ENCODE assay signal across 18 mouse cellular contexts in the genomic region with DNA sequence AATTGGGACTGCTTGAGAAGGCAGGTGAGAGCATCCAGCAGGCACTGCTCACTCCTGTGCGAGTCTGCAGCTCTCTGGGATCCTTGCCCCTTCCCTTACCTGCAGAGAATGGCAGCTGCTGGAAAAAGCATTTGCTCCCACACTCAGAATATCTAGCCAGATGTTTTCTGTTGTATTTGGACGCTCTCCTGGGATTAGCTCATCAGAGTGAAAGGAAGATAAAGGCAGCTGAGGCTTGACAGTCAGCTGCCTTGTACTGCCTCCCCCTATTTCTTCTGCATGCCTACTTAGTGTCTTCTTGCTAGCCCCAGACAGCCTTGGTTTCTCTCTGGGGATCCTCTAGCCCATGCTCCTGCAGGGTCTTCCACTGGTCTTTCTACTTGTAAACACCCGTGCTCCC. TPM values are rescaled to one million over a fixed set of nuclear protein-coding genes. Genes with fewer than 3 reads are reported as not detected.
DNase-seq lines count a peak whose midpoint lies in the region; ATAC-seq and TF ChIP-seq lines count a peak whose summit lies in the region.
"Had no signal": no experiment of that assay in that cellular context is flagged by ENCODE, and none has a peak within 500 bp of the region (broad histone marks: within the 10 kb centered on the region; RNA-seq: fewer than 3 reads in every experiment).

No protein-coding gene starts in this region.

- no peaks in the 10 kb centered on the region for H3K9me3 ChIP-seq in forebrain, embryonic 13.5 days (replicated peaks)
- H3K9me3 ChIP-seq in forebrain, embryonic 10.5 days = no peaks in the 10 kb centered on the region
- H3K9me3 ChIP-seq: megakaryocyte, embryonic 14.5 days; neural tube, embryonic 12.5 days had no signal

- no peak overlapping the region for H3K9ac ChIP-seq in forebrain, embryonic 13.5 days
- H3K9ac ChIP-seq: lung, embryonic 14.5 days; neural tube, embryonic 12.5 days had no signal

- 67% methylated on average over 3 of the region's 3 CpGs for WGBS in forebrain, embryonic 13.5 days
- 74% methylated on average over 3 of the region's 3 CpGs for WGBS in forebrain, embryonic 10.5 days

- H3K27me3 ChIP-seq in forebrain, embryonic 13.5 days = no peaks in the 10 kb centered on the region
- H3K27me3 ChIP-seq in forebrain, embryonic 10.5 days (ENCODE audit: poor library complexity, severe bottlenecking) = no peaks in the 10 kb centered on the region
- H3K27me3 ChIP-seq: neural tube, embryonic 12.5 days had no signal

- H3K4me3 ChIP-seq in forebrain, embryonic 13.5 days = no peak overlapping the region
- H3K4me3 ChIP-seq in forebrain, embryonic 10.5 days = no peak overlapping the region
- H3K4me3 ChIP-seq: megakaryocyte, embryonic 14.5 days; neural tube, embryonic 12.5 days had no signal

- H3K27ac ChIP-seq in forebrain, embryonic 13.5 days = peak overlapping the region; percentile 90
- no peak overlapping the region for H3K27ac ChIP-seq in forebrain, embryonic 10.5 days
- H3K27ac ChIP-seq: neural tube, embryonic 12.5 days had no signal

- DNase-seq in forebrain, embryonic 10.5 days (ENCODE audit: extremely low spot score, low spot score) = no peak
- peak; percentile 31 for DNase-seq in brain, embryonic 14.5 days (ENCODE audit: low read depth)
- peak; percentile 60 to 72 for DNase-seq in heart, adult 9 months (ENCODE audit: low spot score in 2 of 2)
- DNase-seq in heart, postnatal 4 days = peak; percentile 14
- no peak for DNase-seq in testis, postnatal 14 days (ENCODE audit: low spot score)
- DNase-seq in cerebellum, postnatal 10 days = no peak
- DNase-seq in kidney, postnatal 4 days = no peak
- DNase-seq: adrenal gland, postnatal 14 days; cerebellum, adult 11-12 months; embryo, embryonic 11 days; gastrocnemius, postnatal 25 days; kidney, postnatal 25 days; layer of hippocampus, postnatal 36 days; lung, embryonic 14.5 days had no signal

- no peak for TF ChIP-seq CTCF in brain, embryonic 14.5 days (IDR thresholded peaks at IDR 0.05; ENCODE audit: borderline replicate concordance, extremely low read depth, insufficient read depth, insufficient read length)

- no peak overlapping the region for H3K4me2 ChIP-seq in forebrain, embryonic 13.5 days
- H3K4me2 ChIP-seq: lung, embryonic 14.5 days; neural tube, embryonic 12.5 days had no signal

- TF ChIP-seq POLR2A in brain, embryonic 14.5 days (IDR thresholded peaks at IDR 0.05; ENCODE audit: borderline replicate concordance, extremely low read depth, insufficient read depth, insufficient read length, poor library complexity, severe bottlenecking) = no peak

- no peaks in the 10 kb centered on the region for H3K36me3 ChIP-seq in forebrain, embryonic 13.5 days (ENCODE audit: poor library complexity, severe bottlenecking)
- H3K36me3 ChIP-seq in forebrain, embryonic 10.5 days (replicated peaks) = no peaks in the 10 kb centered on the region
- H3K36me3 ChIP-seq: neural tube, embryonic 12.5 days had no signal

- H3K4me1 ChIP-seq in forebrain, embryonic 13.5 days = peaks cover 56% of the 10 kb centered on the region
- peaks cover 11% of the 10 kb centered on the region; the same call in 1 of the 2 replicates for H3K4me1 ChIP-seq in forebrain, embryonic 10.5 days
- H3K4me1 ChIP-seq: megakaryocyte, embryonic 14.5 days had no signal

- no peak for ATAC-seq in forebrain, embryonic 13.5 days
- ATAC-seq: intestine, postnatal 0 days had no signal

RNA-seq across cellular contexts. Expression of gene Neurod6, which starts 31.1 kb away (rescaled TPM):
- polyA plus RNA-seq in forebrain, embryonic 13.5 days (2015; fragmentation: Nextera tagmentation; extraction: Ambion mirVana) = 173 and 314 TPM in 2 replicates
- 0.21 TPM in 1 of 2 replicates, not detected in the other for polyA plus RNA-seq in forebrain, embryonic 10.5 days (2016; fragmentation: Nextera tagmentation; extraction: Ambion mirVana)
- polyA plus RNA-seq in brain, embryonic 14.5 days (2012; rRNA removed) = 64.8 and 189 TPM in 2 replicates
- total RNA-seq in heart, postnatal 4 days (2021) = not detected
- total RNA-seq: adrenal gland, postnatal 14 days; gastrocnemius, postnatal 25 days had no signal
- polyA plus RNA-seq: lung, embryonic 14.5 days had no signal

Comparison
In these comparisons a context has a peak if more than half of its experiments do, and no peak if none do; other contexts are left out.
1. RNA of gene Neurod6, which starts 31.1 kb away (polyA plus RNA-seq): 173 to 314 TPM in forebrain, embryonic 13.5 days and 64.8 to 189 TPM in brain, embryonic 14.5 days; 0.21 TPM in forebrain, embryonic 10.5 days; every median in the first group is over 10 times any median in the second.
2. DNase-seq: peak in brain, embryonic 14.5 days (single experiment), heart, adult 9 months (2 of 2) and heart, postnatal 4 days (single experiment); none in forebrain, embryonic 10.5 days (single experiment), testis, postnatal 14 days (single experiment), cerebellum, postnatal 10 days (0 of 2) and kidney, postnatal 4 days (0 of 2).